Mouse (Mus musculus) cerebellum, adult 11-12 months (tissue): Measurements from ENCODE around the gene Cyp2j6.
"Not testable (repeated sequence)": the region's sequence is repeated elsewhere in the genome, so short reads cannot be mapped to it uniquely, and the experiment has no call there.

ENCODE experiments used
- DNase-seq: peaks from one replicate; pipeline ENCODE4 v3.0.0; 2022

Cyp2j6 gene

GRCm38 (mm10) chr4:96553133-96553819 lies at the start of gene Cyp2j6:
Cyp2j6 (minus strand) TSS chr4:96553661.
- peak; percentile 3 for DNase-seq

GRCm38 (mm10) chr4:96591791-96592150 lies 38.3 kb upstream of the Cyp2j6 start:
- DNase-seq: peak; percentile 23

- peak; percentile 20 for DNase-seq
Observed at GRCm38 (mm10) chr4:96590911-96591790, 37.7 kb upstream of the Cyp2j6 start, which contains the start of gene Cyp2j9. Cyp2j9 (minus strand) TSS chr4:96591578.

- DNase-seq: peak; percentile 2
Observed at GRCm38 (mm10) chr4:96581425-96582088, 28.1 kb upstream of the Cyp2j6 start.

- not testable (repeated sequence) for DNase-seq
Observed at GRCm38 (mm10) chr4:96580351-96580750, 26.9 kb upstream of the Cyp2j6 start.

GRCm38 (mm10) chr4:96569442-96569841 lies 16.0 kb upstream of the Cyp2j6 start:
- DNase-seq: no peak

GRCm38 (mm10) chr4:96567988-96568387 lies 14.5 kb upstream of the Cyp2j6 start:
- DNase-seq: no peak

- no peak for DNase-seq
Observed at GRCm38 (mm10) chr4:96565808-96566207, 12.3 kb upstream of the Cyp2j6 start.

- no peak for DNase-seq
Observed at GRCm38 (mm10) chr4:96560464-96560863, 7.0 kb upstream of the Cyp2j6 start.

GRCm38 (mm10) chr4:96559781-96560180 lies 6.3 kb upstream of the Cyp2j6 start:
- no peak for DNase-seq

- no peak for DNase-seq
Observed at GRCm38 (mm10) chr4:96551619-96552018, 1.8 kb downstream of the Cyp2j6 start.

GRCm38 (mm10) chr4:96545976-96546375 lies 7.5 kb downstream of the Cyp2j6 start:
- no peak for DNase-seq

- no peak for DNase-seq
Observed at GRCm38 (mm10) chr4:96525772-96526171, 27.7 kb downstream of the Cyp2j6 start.

- DNase-seq: no peak
Observed at GRCm38 (mm10) chr4:96522256-96522655, 31.2 kb downstream of the Cyp2j6 start.

- DNase-seq: no peak
Observed at GRCm38 (mm10) chr4:96510083-96510482, 43.4 kb downstream of the Cyp2j6 start.

GRCm38 (mm10) chr4:96507286-96507685 lies 46.2 kb downstream of the Cyp2j6 start, which contains the start of gene Cyp2j8:
Cyp2j8 (minus strand) TSS chr4:96507386.
- DNase-seq: no peak
